In genomic region chr11:48599573-48600127, GRCm38 (mm10) we compare ENCODE assay signal across 9 mouse cellular contexts.
DNase-seq lines count a peak whose midpoint lies in the region; ATAC-seq lines count a peak whose summit lies in the region.
"Had no signal": no experiment of that assay in that cellular context is flagged by ENCODE, and none has a peak within 500 bp of the region (broad histone marks: within the 10 kb centered on the region; RNA-seq: fewer than 3 reads in every experiment).

No protein-coding gene starts in this region.

- H3K4me2 ChIP-seq in hindbrain, embryonic 14.5 days (replicated peaks) = no peak overlapping the region
- H3K4me2 ChIP-seq in hindbrain, embryonic 11.5 days (replicated peaks; ENCODE audit: low read depth, low read length) = no peak overlapping the region
- no peak overlapping the region for H3K4me2 ChIP-seq in neural tube, embryonic 13.5 days

- H3K9ac ChIP-seq in hindbrain, embryonic 14.5 days = no peak overlapping the region
- H3K9ac ChIP-seq in hindbrain, embryonic 11.5 days (ENCODE audit: low read depth, low read length) = no peak overlapping the region
- no peak overlapping the region for H3K9ac ChIP-seq in neural tube, embryonic 13.5 days

- ATAC-seq in hindbrain, embryonic 14.5 days (ENCODE audit: low FRiP score) = no peak
- no peak for ATAC-seq in hindbrain, embryonic 11.5 days (ENCODE audit: low FRiP score)
- ATAC-seq in neural tube, embryonic 13.5 days (ENCODE audit: low read depth) = peak; percentile 61; the same call in 1 of the 2 replicates
- ATAC-seq: lung, postnatal 0 days had no signal

- H3K9me3 ChIP-seq in hindbrain, embryonic 14.5 days (ENCODE audit: control insufficient read depth, low read length) = no peaks in the 10 kb centered on the region
- no peaks in the 10 kb centered on the region for H3K9me3 ChIP-seq in hindbrain, embryonic 11.5 days (ENCODE audit: control insufficient read depth, low read length)
- no peaks in the 10 kb centered on the region for H3K9me3 ChIP-seq in neural tube, embryonic 13.5 days
- H3K9me3 ChIP-seq in limb, embryonic 10.5 days (replicated peaks) = no peaks in the 10 kb centered on the region

- H3K4me3 ChIP-seq in hindbrain, embryonic 14.5 days (replicated peaks; ENCODE audit: low read length) = no peak overlapping the region
- no peak overlapping the region for H3K4me3 ChIP-seq in hindbrain, embryonic 11.5 days (ENCODE audit: low read depth, low read length)
- no peak overlapping the region for H3K4me3 ChIP-seq in neural tube, embryonic 13.5 days
- H3K4me3 ChIP-seq in limb, embryonic 10.5 days = no peak overlapping the region

- H3K27me3 ChIP-seq in hindbrain, embryonic 14.5 days (ENCODE audit: control insufficient read depth, insufficient read depth, low read length) = no peaks in the 10 kb centered on the region
- H3K27me3 ChIP-seq in hindbrain, embryonic 11.5 days (ENCODE audit: control insufficient read depth, insufficient read depth, low read length) = no peaks in the 10 kb centered on the region
- H3K27me3 ChIP-seq in neural tube, embryonic 13.5 days = no peaks in the 10 kb centered on the region
- no peaks in the 10 kb centered on the region for H3K27me3 ChIP-seq in limb, embryonic 10.5 days (ENCODE audit: low read depth, poor library complexity, severe bottlenecking)

- WGBS in hindbrain, embryonic 14.5 days = 60% methylated on average over 5 of the region's 5 CpGs
- WGBS in hindbrain, embryonic 11.5 days = 77% methylated on average over 5 of the region's 5 CpGs
- WGBS in neural tube, embryonic 13.5 days = 55% methylated on average over 5 of the region's 5 CpGs
- 77% methylated on average over 5 of the region's 5 CpGs for WGBS in limb, embryonic 10.5 days

- no peak overlapping the region for H3K27ac ChIP-seq in hindbrain, embryonic 14.5 days
- H3K27ac ChIP-seq in hindbrain, embryonic 11.5 days (ENCODE audit: low read depth, low read length) = no peak overlapping the region
- H3K27ac ChIP-seq in neural tube, embryonic 13.5 days (replicated peaks) = no peak overlapping the region
- H3K27ac ChIP-seq in limb, embryonic 10.5 days = no peak overlapping the region

- DNase-seq in adrenal gland, adult 2 months = peak; percentile 61
- DNase-seq in adrenal gland, postnatal 25 days = no peak
- DNase-seq in hindbrain, embryonic 14.5 days (ENCODE audit: low spot score) = peak; percentile 36
- DNase-seq in hindbrain, embryonic 11.5 days (ENCODE audit: low spot score) = no peak
- peak; percentile 3 for DNase-seq in right cerebral cortex, adult 18-20 months
- no peak for DNase-seq in right cerebral cortex, postnatal 14 days
- no peak for DNase-seq in limb, embryonic 10.5 days (ENCODE audit: low spot score)

- no peaks in the 10 kb centered on the region for H3K4me1 ChIP-seq in hindbrain, embryonic 14.5 days (replicated peaks; ENCODE audit: control insufficient read depth, insufficient read depth, low read length)
- no peaks in the 10 kb centered on the region for H3K4me1 ChIP-seq in hindbrain, embryonic 11.5 days (replicated peaks; ENCODE audit: control insufficient read depth, insufficient read depth, low read length)
- no peaks in the 10 kb centered on the region for H3K4me1 ChIP-seq in neural tube, embryonic 13.5 days (replicated peaks)
- no peaks in the 10 kb centered on the region; the same call in 1 of the 2 replicates for H3K4me1 ChIP-seq in limb, embryonic 10.5 days

- no peaks in the 10 kb centered on the region for H3K36me3 ChIP-seq in hindbrain, embryonic 14.5 days (replicated peaks; ENCODE audit: control insufficient read depth, insufficient read depth)
- no peaks in the 10 kb centered on the region for H3K36me3 ChIP-seq in hindbrain, embryonic 11.5 days (ENCODE audit: control insufficient read depth, insufficient read depth, low read length)
- no peaks in the 10 kb centered on the region for H3K36me3 ChIP-seq in neural tube, embryonic 13.5 days
- no peaks in the 10 kb centered on the region for H3K36me3 ChIP-seq in limb, embryonic 10.5 days

Comparison
In these comparisons a context has a peak if more than half of its experiments do, and no peak if none do; other contexts are left out.
1. DNase-seq: peak in adrenal gland, adult 2 months (single experiment), hindbrain, embryonic 14.5 days (single experiment) and right cerebral cortex, adult 18-20 months (single experiment); none in adrenal gland, postnatal 25 days (single experiment), hindbrain, embryonic 11.5 days (single experiment), right cerebral cortex, postnatal 14 days (single experiment) and limb, embryonic 10.5 days (single experiment).